Comparison of ENCODE assay signal across 10 mouse cellular contexts in the genomic region with DNA sequence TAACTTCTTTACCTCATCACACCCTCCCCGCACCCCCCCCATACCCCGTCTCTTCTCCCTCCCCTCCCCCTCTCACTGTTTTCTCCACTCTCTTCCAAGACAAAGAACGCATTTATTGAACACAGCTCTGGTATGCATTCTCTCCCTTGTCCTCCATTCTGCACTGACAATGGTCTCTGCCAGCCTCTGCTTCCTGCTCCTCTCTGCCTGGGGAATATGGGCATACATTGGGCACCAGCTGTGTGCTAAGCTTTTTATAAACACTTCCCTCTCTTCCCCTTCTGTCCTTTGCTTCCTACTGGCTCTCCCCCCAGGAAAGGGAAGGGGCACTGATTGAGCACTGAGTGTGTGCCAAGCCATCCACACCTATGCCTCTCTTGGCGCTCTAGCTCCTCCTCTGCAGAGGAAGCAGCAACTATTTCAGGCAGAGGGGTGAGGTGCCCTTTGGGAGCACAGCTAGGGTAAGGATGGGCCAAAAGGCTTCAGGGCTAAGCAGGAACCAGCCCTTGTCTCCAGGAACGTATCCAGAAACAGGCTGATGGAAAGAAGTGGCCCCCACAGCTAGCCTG. TPM values are rescaled to one million over a fixed set of nuclear protein-coding genes. Genes with fewer than 3 reads are reported as not detected.
DNase-seq lines count a peak whose midpoint lies in the region; ATAC-seq and TF ChIP-seq lines count a peak whose summit lies in the region.
"Had no signal": no experiment of that assay in that cellular context is flagged by ENCODE, and none has a peak within 500 bp of the region (broad histone marks: within the 10 kb centered on the region; RNA-seq: fewer than 3 reads in every experiment).

No protein-coding gene starts in this region.

- no peaks in the 10 kb centered on the region for H3K27me3 ChIP-seq in heart, embryonic 16.5 days (ENCODE audit: control insufficient read depth, insufficient read depth, low read length)
- no peaks in the 10 kb centered on the region; the same call in 1 of the 2 replicates for H3K27me3 ChIP-seq in midbrain, embryonic 16.5 days (ENCODE audit: control insufficient read depth, insufficient read depth, low read depth, low read length)

- no peak for TF ChIP-seq CTCF in left cerebral cortex, adult 2 months (IDR thresholded peaks at IDR 0.05)

- peaks cover 32% of the 10 kb centered on the region for H3K4me1 ChIP-seq in heart, embryonic 16.5 days (ENCODE audit: control insufficient read depth, insufficient read depth, low read length)
- H3K4me1 ChIP-seq in midbrain, embryonic 16.5 days (ENCODE audit: control insufficient read depth, insufficient read depth, low read length), result peaks cover 11% of the 10 kb centered on the region

- H3K4me3 ChIP-seq in left cerebral cortex, adult 2 months, result no peak overlapping the region
- peak overlapping the region; percentile 58 for H3K4me3 ChIP-seq in heart, embryonic 16.5 days (ENCODE audit: low read length)
- no peak overlapping the region for H3K4me3 ChIP-seq in midbrain, embryonic 16.5 days (ENCODE audit: low read depth, low read length)

- no peak for ATAC-seq in cerebellum, adult (ENCODE audit: insufficient number of reproducible peaks, low FRiP score, low TSS enrichment)
- ATAC-seq in heart, embryonic 16.5 days (replicated peaks; ENCODE audit: extremely low read depth, insufficient read depth, low FRiP score), result no peak
- ATAC-seq in midbrain, embryonic 16.5 days, result no peak
- no peak for ATAC-seq in CD4-positive, CD25-positive, alpha-beta regulatory T cell, adult 4 months
- ATAC-seq: lung, postnatal 0 days; Patski had no signal

- intact Hi-C loops in left cerebral cortex, adult 2 months (cut with DNase I), result no loop called here
- intact Hi-C loops in left cerebral cortex, postnatal 4 days (cut with DNase I), result no loop called here

- H3K4me2 ChIP-seq in heart, embryonic 16.5 days (ENCODE audit: low read depth, low read length), result peak overlapping the region; percentile 77
- H3K4me2 ChIP-seq in midbrain, embryonic 16.5 days (ENCODE audit: low read length), result no peak overlapping the region

- H3K9ac ChIP-seq in heart, embryonic 16.5 days (ENCODE audit: low read length), result peak overlapping the region; percentile 89
- peak overlapping the region; percentile 31; the same call in 1 of the 2 replicates for H3K9ac ChIP-seq in midbrain, embryonic 16.5 days (ENCODE audit: low read depth, low read length)

- WGBS in heart, embryonic 16.5 days, result 7% methylated on average over 5 of the region's 5 CpGs
- WGBS in midbrain, embryonic 16.5 days, result 27% methylated on average over 5 of the region's 5 CpGs

- peak; percentile 35 for DNase-seq in cerebellum, adult 11-12 months
- peak in 1 of 2 experiments; percentile 9 for DNase-seq in left cerebral cortex, adult 2 months (ENCODE audit: extremely low spot score in 1 of 2, low spot score in 2 of 2)
- DNase-seq in left cerebral cortex, postnatal 4 days, result no peak
- DNase-seq in kidney, adult 18-20 months, result no peak

- H3K9me3 ChIP-seq in heart, embryonic 16.5 days (replicated peaks; ENCODE audit: control insufficient read depth, low read length), result no peaks in the 10 kb centered on the region
- no peaks in the 10 kb centered on the region for H3K9me3 ChIP-seq in midbrain, embryonic 16.5 days (replicated peaks; ENCODE audit: control insufficient read depth, low read length, poor library complexity, severe bottlenecking)

- H3K36me3 ChIP-seq in heart, embryonic 16.5 days (ENCODE audit: control insufficient read depth, insufficient read depth), result no peaks in the 10 kb centered on the region
- no peaks in the 10 kb centered on the region for H3K36me3 ChIP-seq in midbrain, embryonic 16.5 days (ENCODE audit: control insufficient read depth, insufficient read depth, low read length)

- H3K27ac ChIP-seq in left cerebral cortex, adult 2 months, result peak overlapping the region; percentile 76
- H3K27ac ChIP-seq in heart, embryonic 16.5 days (ENCODE audit: low read length), result peak overlapping the region; percentile 99
- peak overlapping the region; percentile 40 for H3K27ac ChIP-seq in midbrain, embryonic 16.5 days (ENCODE audit: low read length)

RNA-seq across cellular contexts. Expression of a gene that starts 7.3 kb away (rescaled TPM):
- 10 to 100 TPM; 72.3 to 86.6 TPM for total RNA-seq in left cerebral cortex, adult 2 months (2021)
- 10 to 100 TPM; 31.9 to 32.6 TPM for total RNA-seq in left cerebral cortex, postnatal 4 days (2021)
- polyA plus RNA-seq in heart, embryonic 16.5 days (2015; fragmentation: Nextera tagmentation; extraction: Ambion mirVana), result 157 and 169 TPM in 2 replicates
- 39.5 and 39.6 TPM in 2 replicates for polyA plus RNA-seq in midbrain, embryonic 16.5 days (2015; fragmentation: Nextera tagmentation; extraction: Ambion mirVana)
- 10 to 100 TPM; 54.9 to 76.4 TPM for polyA plus RNA-seq in CD4-positive, CD25-positive, alpha-beta regulatory T cell, adult 4 months (2017; shearing (Covaris generic))

RNA-seq across cellular contexts. Expression of a gene that starts 9.9 kb away (rescaled TPM):
- total RNA-seq in left cerebral cortex, adult 2 months (2021), result 10 to 100 TPM in 1 of 2 experiments, 1 to 10 TPM in 1; 9.8 to 10.0 TPM
- 10 to 100 TPM; 20.5 to 24.5 TPM for total RNA-seq in left cerebral cortex, postnatal 4 days (2021)
- polyA plus RNA-seq in heart, embryonic 16.5 days (2015; fragmentation: Nextera tagmentation; extraction: Ambion mirVana), result 0.62 and 1.2 TPM in 2 replicates
- polyA plus RNA-seq in midbrain, embryonic 16.5 days (2015; fragmentation: Nextera tagmentation; extraction: Ambion mirVana), result 3.9 and 4.2 TPM in 2 replicates
- polyA plus RNA-seq in CD4-positive, CD25-positive, alpha-beta regulatory T cell, adult 4 months (2017; shearing (Covaris generic)), result under 1 TPM in 1 of 2 experiments, not detected in 1; 0.73 TPM
- polyA plus RNA-seq: lung, postnatal 0 days; Patski had no signal

RNA-seq across cellular contexts. Expression of a gene that starts 21.2 kb away (rescaled TPM):
- total RNA-seq in left cerebral cortex, adult 2 months (2021), result 100 to 1,000 TPM; 192 to 201 TPM
- 100 to 1,000 TPM; 146 to 150 TPM for total RNA-seq in left cerebral cortex, postnatal 4 days (2021)
- 87.9 and 88.7 TPM in 2 replicates for polyA plus RNA-seq in heart, embryonic 16.5 days (2015; fragmentation: Nextera tagmentation; extraction: Ambion mirVana)
- 121 and 137 TPM in 2 replicates for polyA plus RNA-seq in midbrain, embryonic 16.5 days (2015; fragmentation: Nextera tagmentation; extraction: Ambion mirVana)
- polyA plus RNA-seq in CD4-positive, CD25-positive, alpha-beta regulatory T cell, adult 4 months (2017; shearing (Covaris generic)), result 10 to 100 TPM; 15.2 to 16.1 TPM

RNA-seq across cellular contexts. Expression of a gene that starts 21.3 kb away (rescaled TPM):
- 10 to 100 TPM; 15.5 to 21.0 TPM for total RNA-seq in left cerebral cortex, adult 2 months (2021)
- total RNA-seq in left cerebral cortex, postnatal 4 days (2021), result 10 to 100 TPM; 23.8 to 27.3 TPM
- polyA plus RNA-seq in heart, embryonic 16.5 days (2015; fragmentation: Nextera tagmentation; extraction: Ambion mirVana), result 6.8 and 7.6 TPM in 2 replicates
- 24.2 and 29.8 TPM in 2 replicates for polyA plus RNA-seq in midbrain, embryonic 16.5 days (2015; fragmentation: Nextera tagmentation; extraction: Ambion mirVana)
- 1 to 10 TPM; 3.9 to 5.4 TPM for polyA plus RNA-seq in CD4-positive, CD25-positive, alpha-beta regulatory T cell, adult 4 months (2017; shearing (Covaris generic))

RNA-seq across cellular contexts. Expression of a gene that starts 46.3 kb away (rescaled TPM):
- 100 to 1,000 TPM; 278 to 294 TPM for total RNA-seq in left cerebral cortex, adult 2 months (2021)
- total RNA-seq in left cerebral cortex, postnatal 4 days (2021), result 100 to 1,000 TPM; 357 to 379 TPM
- 1.2 and 1.3 TPM in 2 replicates for polyA plus RNA-seq in heart, embryonic 16.5 days (2015; fragmentation: Nextera tagmentation; extraction: Ambion mirVana)
- polyA plus RNA-seq in midbrain, embryonic 16.5 days (2015; fragmentation: Nextera tagmentation; extraction: Ambion mirVana), result 14.3 and 15.9 TPM in 2 replicates
- polyA plus RNA-seq in CD4-positive, CD25-positive, alpha-beta regulatory T cell, adult 4 months (2017; shearing (Covaris generic)), result not detected

Comparison
In these comparisons a context has a peak if more than half of its experiments do, and no peak if none do; other contexts are left out.
1. H3K27ac ChIP-seq: peak in every context shown above with its lines; median percentile 99 in heart, embryonic 16.5 days; 76 in left cerebral cortex, adult 2 months; 40 in midbrain, embryonic 16.5 days.